Mouse (Mus musculus) gastrocnemius, adult 18-20 months (tissue): ENCODE data around the gene S100a8. TPM values are rescaled to one million over a fixed set of nuclear protein-coding genes. Genes with fewer than 3 reads are reported as not detected.
A peak's percentile ranks its signal among the peaks of the same experiment; 100 is the strongest.

Experiments
- DNase-seq: peaks from one replicate; pipeline ENCODE4 v3.0.0; 2021; ENCODE audit warnings: low spot score
- long read RNA-seq, 2 experiments: library from polyadenylated mRNA; stranded (forward); transcript quantifications; one replicate each; pipeline ENCODE4 v2.0.0; 2021
- total RNA-seq, 2 experiments: library from RNA; stranded (reverse); gene quantifications; 2 replicates each; pipeline ENCODE4 v1.2.3; 2021

Gene S100a8
- total RNA-seq = not detected
- long read RNA-seq, experiment 1 = 0 reads
- long read RNA-seq, experiment 2 = 0 reads

GRCm38 (mm10) chr3:90668846-90669245 is at the start of gene S100a8:
S100a8 (plus strand) TSS chr3:90668978.
- peak; percentile 3 for DNase-seq

DNA sequence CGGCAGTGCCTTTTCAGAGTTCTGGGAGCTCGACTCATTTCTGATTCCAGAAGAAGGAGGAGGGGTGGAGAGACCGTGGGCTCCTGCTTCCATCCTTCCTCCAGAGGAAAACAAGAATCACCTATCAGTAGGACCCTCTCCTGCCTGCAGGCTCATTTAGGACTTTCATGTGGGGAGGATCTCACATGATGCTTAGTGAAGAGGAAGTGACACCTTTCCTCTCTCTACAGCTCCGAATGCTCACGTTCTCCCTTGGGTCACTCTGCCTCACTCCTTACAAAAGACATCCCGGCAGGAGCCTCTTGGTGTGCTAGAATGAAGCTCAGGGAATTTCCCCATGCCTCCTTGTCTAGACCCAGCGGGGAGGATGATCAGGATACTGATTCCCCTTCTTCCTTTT is 47.2 kb upstream of the S100a8 start:
- no peak for DNase-seq

DNA sequence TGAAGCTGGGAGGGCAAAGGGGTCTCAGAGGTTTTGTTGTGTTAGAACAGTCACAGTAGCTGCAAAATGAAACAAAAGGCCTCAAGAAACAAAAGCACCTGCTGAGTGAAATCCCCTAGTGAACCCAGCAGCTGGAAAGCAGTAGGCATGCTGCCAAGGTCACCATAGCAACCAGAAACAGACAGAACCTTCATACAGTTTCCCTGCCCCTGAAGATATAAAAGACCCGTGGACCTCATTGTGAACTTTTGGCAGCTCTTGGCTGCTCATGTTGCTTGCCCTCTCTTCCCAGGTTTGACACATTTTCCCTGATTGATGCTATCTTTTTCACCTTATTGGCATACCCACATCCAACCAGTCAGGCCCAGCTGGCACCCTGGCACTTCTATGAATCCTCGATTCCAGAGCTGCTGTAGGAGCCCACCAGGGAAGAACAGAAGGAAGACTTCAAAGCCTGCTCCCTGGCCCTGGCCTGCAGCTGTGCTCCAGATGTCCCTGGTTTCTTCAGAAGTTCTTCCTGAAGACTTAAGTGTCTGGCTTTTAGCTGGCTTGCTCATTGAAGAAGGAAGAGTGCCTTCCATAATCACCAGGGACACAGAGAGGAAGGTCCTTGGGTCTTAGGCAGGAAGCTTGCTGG is 45.2 kb upstream of the S100a8 start:
- DNase-seq = no peak

GRCm38 (mm10) chr3:90625496-90625895 is 43.3 kb upstream of the S100a8 start:
- DNase-seq = no peak

DNA sequence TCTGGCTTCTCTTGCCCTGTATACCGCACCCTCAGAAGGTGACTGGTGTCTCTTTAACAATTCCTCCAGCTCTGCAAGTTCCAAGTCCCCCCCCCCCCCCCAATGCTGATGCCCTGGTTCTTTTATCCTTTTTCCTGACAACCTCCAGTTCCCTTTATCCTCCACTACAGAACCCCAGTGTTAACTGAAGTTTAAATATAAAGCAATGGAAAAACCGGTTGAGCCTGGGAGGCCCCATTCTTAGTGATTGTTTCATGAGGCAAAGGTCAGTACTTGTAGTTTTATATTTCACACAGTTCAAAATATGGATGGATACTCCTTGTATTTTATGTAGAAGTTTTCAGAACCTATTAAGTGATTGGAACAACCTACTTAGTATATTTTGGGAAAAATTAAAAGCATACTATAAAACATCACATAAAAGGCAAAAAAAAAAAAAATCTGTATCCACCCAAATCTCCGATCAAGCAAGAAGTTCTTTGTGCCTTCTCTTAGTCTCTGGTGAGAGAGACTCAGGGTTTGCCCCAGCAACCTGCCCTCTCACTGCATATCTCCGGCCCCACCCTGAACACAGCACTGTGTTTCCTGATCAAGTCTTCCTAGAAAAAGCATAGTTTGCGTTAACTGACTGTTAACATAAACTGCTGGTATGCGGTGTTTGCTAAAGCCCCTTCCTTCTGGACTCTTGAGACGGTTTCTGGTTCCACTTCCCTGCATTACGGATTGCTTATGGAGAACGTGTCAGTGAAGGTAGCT is 42.3 kb upstream of the S100a8 start:
- DNase-seq = no peak

- no peak for DNase-seq
Observed at GRCm38 (mm10) chr3:90627366-90627765, 41.4 kb upstream of the S100a8 start.

DNA sequence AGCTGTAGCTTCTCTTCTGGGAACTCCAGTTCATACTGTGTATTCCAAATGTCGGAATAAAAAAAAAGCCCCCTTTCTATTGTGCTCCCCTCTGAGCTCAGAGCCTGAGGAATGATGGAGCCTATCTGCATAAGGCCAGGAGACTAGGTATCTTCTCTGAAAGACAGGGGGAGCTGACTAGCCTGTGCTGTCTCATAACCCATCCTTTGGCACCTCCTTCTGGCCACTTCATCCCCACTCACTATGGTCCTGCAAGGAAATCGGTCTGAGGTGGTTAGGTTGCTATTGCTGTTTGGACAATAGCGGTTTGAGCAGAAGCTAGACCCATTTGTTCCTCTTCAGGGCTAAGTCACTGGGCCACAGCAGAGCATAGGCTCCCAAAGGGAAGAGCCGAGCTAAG is 41.0 kb upstream of the S100a8 start:
- DNase-seq = no peak

GRCm38 (mm10) chr3:90629298-90629697 is 39.5 kb upstream of the S100a8 start:
- DNase-seq = no peak

- no peak for DNase-seq
Observed at GRCm38 (mm10) chr3:90631984-90632383, 36.8 kb upstream of the S100a8 start.

DNA sequence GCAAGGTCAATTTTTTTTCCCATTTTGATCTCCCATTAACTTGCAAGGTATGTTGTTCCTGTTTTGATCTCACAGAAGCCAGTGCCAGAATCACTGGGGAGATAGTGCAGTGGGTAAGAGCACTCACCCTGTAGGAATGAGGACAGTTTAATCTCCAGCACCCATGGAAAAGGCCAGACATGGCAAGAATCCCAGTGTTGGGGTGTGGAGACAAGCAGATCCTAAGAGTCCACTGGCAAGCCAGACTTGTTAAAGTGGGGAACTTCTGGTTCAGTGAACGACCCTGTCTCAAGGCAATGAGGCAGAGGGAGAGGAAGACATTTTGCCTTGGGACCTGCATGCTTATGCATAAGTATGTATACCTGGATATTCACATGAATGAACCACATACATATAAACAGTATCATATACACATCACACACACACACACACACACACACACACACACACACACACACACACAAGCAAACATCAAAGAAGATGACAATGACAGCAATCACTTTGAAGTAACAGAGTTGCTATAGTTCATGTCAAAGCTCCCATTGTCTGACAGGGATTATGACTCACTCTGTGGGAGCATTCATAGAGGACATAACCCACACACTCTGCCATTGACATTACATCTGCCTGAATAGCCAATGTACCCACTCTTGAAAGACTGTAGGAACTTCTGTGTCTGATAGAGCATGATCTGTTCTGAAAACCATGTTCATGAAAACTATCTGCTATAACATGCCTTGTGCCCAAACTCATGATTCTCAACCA is 30.1 kb upstream of the S100a8 start:
- no peak for DNase-seq

GRCm38 (mm10) chr3:90639511-90640154 is 29.1 kb upstream of the S100a8 start:
- peak; percentile 14 for DNase-seq

DNA sequence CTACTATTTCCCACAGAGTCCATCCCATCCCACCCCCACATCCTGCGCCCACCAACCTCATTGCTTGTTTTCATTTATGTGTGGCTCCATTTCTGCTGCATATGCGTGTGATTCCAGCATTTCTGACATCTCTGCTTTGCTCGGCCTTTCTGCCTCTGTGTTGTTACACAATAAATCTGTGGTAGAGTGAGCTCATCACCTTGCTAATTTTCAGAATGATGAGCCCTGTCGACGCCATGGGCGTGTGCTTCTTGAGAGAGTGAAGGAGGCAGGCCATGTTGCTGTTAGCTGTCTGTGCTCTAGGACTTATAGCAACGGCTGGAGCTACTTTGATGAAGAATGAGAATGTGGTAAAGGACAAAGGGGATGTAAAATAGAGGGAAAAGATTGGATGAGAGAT is 27.8 kb upstream of the S100a8 start:
- no peak for DNase-seq

DNA sequence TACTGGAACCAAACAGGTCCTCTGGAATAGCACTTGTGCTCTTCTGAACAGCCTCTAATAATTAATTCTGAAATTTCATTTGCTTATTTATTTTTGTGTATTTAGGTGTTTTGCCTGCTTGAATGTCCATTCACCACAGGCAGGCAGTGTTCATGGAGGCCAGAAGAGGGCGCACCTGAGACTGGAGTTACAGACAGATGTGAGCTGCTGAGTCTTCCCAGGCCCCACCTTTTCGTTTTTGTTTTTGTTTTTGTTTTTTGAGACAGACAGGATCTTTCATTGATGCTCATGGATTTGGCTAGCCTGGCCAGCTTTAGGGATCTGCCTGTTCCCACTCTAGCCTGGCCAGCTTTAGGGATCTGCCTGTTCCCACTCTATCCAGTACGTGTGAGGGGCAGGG is 24.6 kb upstream of the S100a8 start:
- peak; percentile 47 for DNase-seq

GRCm38 (mm10) chr3:90647291-90647690 is 21.5 kb upstream of the S100a8 start:
- DNase-seq = no peak

- DNase-seq = no peak
Observed at GRCm38 (mm10) chr3:90648981-90649380, 19.8 kb upstream of the S100a8 start.

DNA sequence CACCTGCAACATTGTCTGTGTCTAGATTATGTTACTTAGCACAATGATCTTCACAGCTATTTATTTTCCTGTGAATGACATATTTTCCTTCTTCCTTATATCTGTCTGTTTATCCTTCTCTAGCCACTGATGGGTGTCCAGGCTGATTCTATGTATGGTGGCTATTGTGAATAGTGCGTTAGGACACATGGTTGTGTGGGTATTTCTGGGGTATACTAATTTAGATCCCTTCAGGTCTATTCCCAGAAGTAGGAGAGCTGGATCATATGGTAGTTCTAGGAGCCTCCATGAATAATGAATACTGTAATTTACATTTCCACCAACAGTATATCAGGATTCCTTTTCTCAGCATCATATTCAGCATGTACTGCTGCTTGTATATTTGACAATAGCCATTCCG is 18.9 kb upstream of the S100a8 start:
- no peak for DNase-seq

DNA sequence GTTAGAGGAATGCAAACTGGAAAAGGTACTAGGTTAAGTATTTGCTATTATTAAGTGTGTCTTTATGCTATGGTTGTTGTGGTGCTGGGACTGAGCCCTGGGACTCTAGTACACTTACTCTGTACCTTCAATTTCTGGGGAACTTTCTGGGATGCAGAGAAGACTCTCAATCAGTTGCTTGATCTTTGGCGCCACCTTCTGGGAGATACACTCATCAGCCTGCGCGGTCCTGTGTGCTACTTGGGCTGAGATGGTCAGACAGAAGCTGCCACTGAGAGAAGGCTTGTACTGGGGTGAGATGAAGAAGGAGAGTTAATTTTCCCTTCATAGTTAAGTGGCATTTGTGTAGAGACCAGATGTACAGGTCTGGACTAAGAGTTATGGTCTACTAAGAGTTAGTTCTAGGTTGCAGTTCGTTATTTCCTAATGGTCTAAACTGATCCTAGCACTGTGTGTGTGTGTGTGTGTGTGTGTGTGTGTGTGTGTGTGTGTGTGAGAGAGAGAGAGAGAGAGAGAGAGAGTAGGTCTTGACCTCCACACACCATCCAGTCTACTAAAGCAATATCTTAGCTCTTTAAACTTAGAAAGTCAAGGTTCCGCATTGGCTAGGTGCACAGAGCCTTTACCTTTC is 15.8 kb upstream of the S100a8 start:
- DNase-seq = peak; percentile 74

- DNase-seq = no peak
Observed at GRCm38 (mm10) chr3:90653717-90654116, 15.1 kb upstream of the S100a8 start, which contains the start of gene S100a7a. S100a7a (plus strand) TSS chr3:90654017.

GRCm38 (mm10) chr3:90657405-90657804 is 11.4 kb upstream of the S100a8 start:
- no peak for DNase-seq

DNA sequence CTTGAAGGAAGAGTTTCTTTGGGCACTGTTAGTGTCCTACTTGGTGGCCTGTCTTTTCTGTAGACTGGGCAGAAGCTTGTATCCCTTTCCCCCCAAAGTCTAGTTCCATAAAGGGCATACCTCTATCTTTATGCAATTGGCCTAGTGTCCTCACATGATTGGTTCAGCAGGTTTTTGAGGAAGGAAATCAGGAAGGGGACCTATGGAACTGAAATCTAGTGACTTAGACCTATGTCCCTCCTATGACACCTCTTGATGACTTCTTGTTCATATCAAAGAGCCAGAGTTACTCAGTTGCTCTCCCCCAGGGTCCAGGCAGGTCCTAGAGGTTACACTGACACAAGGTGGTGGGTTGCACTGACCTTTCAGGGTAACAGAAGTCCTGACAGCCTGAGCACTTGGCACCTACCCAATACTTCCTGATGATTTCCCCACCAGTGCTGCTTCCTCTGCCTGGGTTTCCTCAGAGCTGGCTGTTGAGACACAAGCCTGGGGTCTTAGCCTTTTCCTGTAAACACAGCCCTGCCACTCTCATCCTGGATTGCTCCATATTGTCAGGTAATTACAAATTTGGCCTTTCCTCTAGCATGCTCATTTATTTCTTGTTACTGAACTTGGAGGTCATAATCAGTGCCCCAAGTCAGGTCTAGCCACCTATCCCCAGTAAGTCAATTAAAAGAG is 9.3 kb upstream of the S100a8 start:
- DNase-seq = no peak

- peak; percentile 14 for DNase-seq
Observed at GRCm38 (mm10) chr3:90664219-90664618, 4.6 kb upstream of the S100a8 start.
